Comparison of ENCODE assay signal across 15 mouse cellular contexts in genomic region chr6:49692032-49692539, GRCm38 (mm10).
DNase-seq lines count a peak whose midpoint lies in the region; ATAC-seq lines count a peak whose summit lies in the region.
"Had no signal": no experiment of that assay in that cellular context is flagged by ENCODE, and none has a peak within 500 bp of the region (broad histone marks: within the 10 kb centered on the region; RNA-seq: fewer than 3 reads in every experiment).

No protein-coding gene starts in this region.

- H3K4me2 ChIP-seq in kidney, embryonic 14.5 days (replicated peaks; ENCODE audit: low read depth, low read length): no peak overlapping the region
- no peak overlapping the region for H3K4me2 ChIP-seq in neural tube, embryonic 15.5 days
- H3K4me2 ChIP-seq: forebrain, embryonic 12.5 days; midbrain, embryonic 13.5 days had no signal

- no peak overlapping the region for H3K27ac ChIP-seq in kidney, embryonic 14.5 days (ENCODE audit: low read depth, low read length)
- H3K27ac ChIP-seq in neural tube, embryonic 15.5 days (replicated peaks): peak overlapping the region; percentile 52
- H3K27ac ChIP-seq: forebrain, embryonic 12.5 days; macrophage; midbrain, embryonic 13.5 days had no signal

- H3K9me3 ChIP-seq in kidney, embryonic 14.5 days (ENCODE audit: control insufficient read depth, low read length): no peaks in the 10 kb centered on the region
- no peaks in the 10 kb centered on the region for H3K9me3 ChIP-seq in neural tube, embryonic 15.5 days (replicated peaks)
- H3K9me3 ChIP-seq: forebrain, embryonic 12.5 days; midbrain, embryonic 13.5 days had no signal

- peak; percentile 79 for DNase-seq in heart, adult 11 months
- DNase-seq in heart, postnatal 4 days: no peak
- DNase-seq in kidney, adult 11 months: no peak
- DNase-seq in induced T-regulatory cell, adult 2 months (ENCODE audit: low read depth): peak; percentile 11
- no peak for DNase-seq in B cell, adult 2 months
- DNase-seq: liver; lung, adult 2 months; thymus, postnatal 4 days had no signal

- ATAC-seq in kidney, embryonic 14.5 days (ENCODE audit: low FRiP score, low TSS enrichment): 0 out of 2 replicates have a peak, but pooled peaks have one; percentile 32
- no peak for ATAC-seq in neural tube, embryonic 15.5 days (ENCODE audit: low FRiP score)
- ATAC-seq: CD4-positive, CD25-positive, alpha-beta regulatory T cell, adult 4 months; intestine, embryonic 16.5 days; midbrain, embryonic 13.5 days had no signal

- no peaks in the 10 kb centered on the region for H3K4me1 ChIP-seq in kidney, embryonic 14.5 days (ENCODE audit: control insufficient read depth, insufficient read depth, low read length)
- peaks cover 15% of the 10 kb centered on the region for H3K4me1 ChIP-seq in neural tube, embryonic 15.5 days
- H3K4me1 ChIP-seq: midbrain, embryonic 13.5 days had no signal

- H3K27me3 ChIP-seq in kidney, embryonic 14.5 days (ENCODE audit: control insufficient read depth, insufficient read depth, low read length): no peaks in the 10 kb centered on the region
- no peaks in the 10 kb centered on the region for H3K27me3 ChIP-seq in neural tube, embryonic 15.5 days (replicated peaks)
- H3K27me3 ChIP-seq: forebrain, embryonic 12.5 days; midbrain, embryonic 13.5 days had no signal

- H3K36me3 ChIP-seq in kidney, embryonic 14.5 days (ENCODE audit: control insufficient read depth, insufficient read depth, low read length): no peaks in the 10 kb centered on the region
- no peaks in the 10 kb centered on the region for H3K36me3 ChIP-seq in neural tube, embryonic 15.5 days
- H3K36me3 ChIP-seq: forebrain, embryonic 12.5 days; midbrain, embryonic 13.5 days had no signal

- no peak overlapping the region for H3K4me3 ChIP-seq in kidney, embryonic 14.5 days (ENCODE audit: low read length)
- no peak overlapping the region for H3K4me3 ChIP-seq in neural tube, embryonic 15.5 days (replicated peaks)
- H3K4me3 ChIP-seq: forebrain, embryonic 12.5 days; midbrain, embryonic 13.5 days had no signal

- 16% methylated on average over 6 of the region's 6 CpGs for WGBS in kidney, embryonic 14.5 days
- WGBS in neural tube, embryonic 15.5 days: 44% methylated on average over 6 of the region's 6 CpGs

- H3K9ac ChIP-seq in kidney, embryonic 14.5 days (ENCODE audit: low read depth, low read length): no peak overlapping the region
- no peak overlapping the region for H3K9ac ChIP-seq in neural tube, embryonic 15.5 days (replicated peaks)
- H3K9ac ChIP-seq: forebrain, embryonic 12.5 days; midbrain, embryonic 13.5 days had no signal

Comparison
In these comparisons a context has a peak if more than half of its experiments do, and no peak if none do; other contexts are left out.
1. DNase-seq: peak in heart, adult 11 months (single experiment) and induced T-regulatory cell, adult 2 months (single experiment); none in heart, postnatal 4 days (single experiment), kidney, adult 11 months (single experiment) and B cell, adult 2 months (0 of 2).